Mouse (Mus musculus) spleen, adult 12 weeks (tissue): ENCODE measurements around the gene Pon1.
"Not testable (repeated sequence)": the region's sequence is repeated elsewhere in the genome, so short reads cannot be mapped to it uniquely, and the experiment has no call there.

Experiments
- DNase-seq: peaks from one replicate; pipeline ENCODE4 v3.0.0; 2022; ENCODE audit warnings: low spot score

The Pon1 gene

GRCm38 (mm10) chr6:5193693-5194092, at the start of gene Pon1:
Pon1 (minus strand) TSS chr6:5193946.
- DNase-seq: no peak

- DNase-seq: no peak
Observed at GRCm38 (mm10) chr6:5238799-5239198, 45.1 kb upstream of the Pon1 start.

GRCm38 (mm10) chr6:5237510-5237909, 43.8 kb upstream of the Pon1 start:
- DNase-seq: no peak

- DNase-seq: no peak
Observed at GRCm38 (mm10) chr6:5236843-5237371, 43.2 kb upstream of the Pon1 start.

GRCm38 (mm10) chr6:5234563-5234962, 40.8 kb upstream of the Pon1 start:
- no peak for DNase-seq

GRCm38 (mm10) chr6:5233812-5234211, 40.1 kb upstream of the Pon1 start:
- DNase-seq: no peak

GRCm38 (mm10) chr6:5232022-5232421, 38.3 kb upstream of the Pon1 start:
- DNase-seq: no peak

GRCm38 (mm10) chr6:5230261-5230660, 36.5 kb upstream of the Pon1 start:
- DNase-seq: no peak

- not testable (repeated sequence) for DNase-seq
Observed at GRCm38 (mm10) chr6:5223551-5223950, 29.8 kb upstream of the Pon1 start.

GRCm38 (mm10) chr6:5222080-5222479, 28.3 kb upstream of the Pon1 start:
- DNase-seq: no peak

- DNase-seq: no peak
Observed at GRCm38 (mm10) chr6:5218190-5218589, 24.4 kb upstream of the Pon1 start.

GRCm38 (mm10) chr6:5207817-5208216, 14.1 kb upstream of the Pon1 start:
- no peak for DNase-seq

- DNase-seq: no peak
Observed at GRCm38 (mm10) chr6:5199916-5200315, 6.2 kb upstream of the Pon1 start.

- DNase-seq: no peak
Observed at GRCm38 (mm10) chr6:5199376-5199905, 5.7 kb upstream of the Pon1 start.

- no peak for DNase-seq
Observed at GRCm38 (mm10) chr6:5198590-5198989, 4.8 kb upstream of the Pon1 start.

GRCm38 (mm10) chr6:5190761-5191160, 3.0 kb downstream of the Pon1 start:
- DNase-seq: no peak

- DNase-seq: no peak
Observed at GRCm38 (mm10) chr6:5189507-5189906, 4.2 kb downstream of the Pon1 start.

- DNase-seq: no peak
Observed at GRCm38 (mm10) chr6:5188938-5189337, 4.8 kb downstream of the Pon1 start.

GRCm38 (mm10) chr6:5188036-5188435, 5.7 kb downstream of the Pon1 start:
- no peak for DNase-seq

GRCm38 (mm10) chr6:5187586-5187985, 6.2 kb downstream of the Pon1 start:
- DNase-seq: no peak

- DNase-seq: no peak
Observed at GRCm38 (mm10) chr6:5186229-5186950, 7.4 kb downstream of the Pon1 start.

GRCm38 (mm10) chr6:5180645-5181044, 13.1 kb downstream of the Pon1 start:
- no peak for DNase-seq

GRCm38 (mm10) chr6:5179189-5179588, 14.6 kb downstream of the Pon1 start:
- no peak for DNase-seq
